Mouse (Mus musculus) liver, adult 2 months (tissue): Measurements from ENCODE around the gene Fbxo22.

Source experiments
- CTCF ChIP-seq: fragments of 200-500 bp; IDR thresholded peaks from 2 replicates; pipeline ENCODE4 v1.5.1; 2011; ENCODE audit warnings: low read depth, low read length, control low read depth
- POLR2A ChIP-seq: fragments of 200-500 bp; IDR thresholded peaks from 2 replicates; pipeline ENCODE4 v1.6.1; 2011; ENCODE audit warnings: low read length, control low read depth; ENCODE audit not compliant: insufficient read depth; ENCODE audit errors: extremely low read depth

GRCm38 (mm10) chr9:55257105-55257504 lies 48.4 kb downstream of the Fbxo22 start:
- TF ChIP-seq CTCF (no peak), POLR2A (no peak)
